In genomic region chr10:13553498-13553985, GRCm38 (mm10) we compare ENCODE assay signal across 8 mouse cellular contexts. TPM values are rescaled to one million over a fixed set of nuclear protein-coding genes. Genes with fewer than 3 reads are reported as not detected.
A peak's percentile ranks its signal among the peaks of the same experiment; 100 is the strongest.
DNase-seq lines count a peak whose midpoint lies in the region; ATAC-seq lines count a peak whose summit lies in the region.

No protein-coding gene starts in this region.

- no peak for ATAC-seq in heart, embryonic 16.5 days (replicated peaks; ENCODE audit: extremely low read depth, insufficient read depth, low FRiP score)
- peak; percentile 36; the same call in 1 of the 2 replicates for ATAC-seq in hindbrain, embryonic 13.5 days (ENCODE audit: low FRiP score)
- peak; percentile 34 for ATAC-seq in midbrain, embryonic 11.5 days (ENCODE audit: low FRiP score)

- no peaks in the 10 kb centered on the region for H3K9me3 ChIP-seq in heart, embryonic 16.5 days (replicated peaks; ENCODE audit: control insufficient read depth, low read length)
- H3K9me3 ChIP-seq in hindbrain, embryonic 13.5 days = no peaks in the 10 kb centered on the region
- H3K9me3 ChIP-seq in midbrain, embryonic 11.5 days (ENCODE audit: control insufficient read depth, low read length) = no peaks in the 10 kb centered on the region

- DNase-seq in heart, postnatal 25 days (ENCODE audit: low spot score) = no peak
- peak; percentile 27 for DNase-seq in NIH3T3 (ENCODE audit: low read depth)
- DNase-seq in midbrain, embryonic 11.5 days (ENCODE audit: low spot score, missing footprints) = peak; percentile 90
- DNase-seq in cerebellum, adult 18-20 months = no peak
- DNase-seq in right cerebral cortex, postnatal 4 days = no peak
- no peak for DNase-seq in testis, postnatal 10 days (ENCODE audit: low spot score)

- H3K9ac ChIP-seq in heart, embryonic 16.5 days (ENCODE audit: low read length) = peak overlapping the region; percentile 92
- H3K9ac ChIP-seq in hindbrain, embryonic 13.5 days = peak overlapping the region; percentile 85
- H3K9ac ChIP-seq in midbrain, embryonic 11.5 days (ENCODE audit: low read length) = peak overlapping the region; percentile 90

- 19% methylated on average over 10 of the region's 10 CpGs for WGBS in heart, embryonic 16.5 days
- 33% methylated on average over 10 of the region's 10 CpGs for WGBS in hindbrain, embryonic 13.5 days
- WGBS in midbrain, embryonic 11.5 days = 33% methylated on average over 10 of the region's 10 CpGs

- peak overlapping the region; percentile 86; the same call in 1 of the 2 replicates for H3K27ac ChIP-seq in heart, embryonic 16.5 days (ENCODE audit: low read length)
- 0 out of 2 replicates have a peak overlapping the region, but pooled peaks have one; percentile 83 for H3K27ac ChIP-seq in hindbrain, embryonic 13.5 days
- H3K27ac ChIP-seq in midbrain, embryonic 11.5 days (ENCODE audit: low read depth, low read length) = no peak overlapping the region

- peaks cover 11% of the 10 kb centered on the region for H3K4me1 ChIP-seq in heart, embryonic 16.5 days (ENCODE audit: control insufficient read depth, insufficient read depth, low read length)
- H3K4me1 ChIP-seq in hindbrain, embryonic 13.5 days (replicated peaks) = peaks cover 12% of the 10 kb centered on the region
- H3K4me1 ChIP-seq in midbrain, embryonic 11.5 days (ENCODE audit: control insufficient read depth, insufficient read depth, low read length) = peaks cover 3% of the 10 kb centered on the region; the same call in 1 of the 2 replicates

- intact Hi-C loops in heart, postnatal 25 days (cut with DNase I) = no loop called here

- peaks cover 6% of the 10 kb centered on the region; the same call in 1 of the 2 replicates for H3K36me3 ChIP-seq in heart, embryonic 16.5 days (ENCODE audit: control insufficient read depth, insufficient read depth)
- no peaks in the 10 kb centered on the region for H3K36me3 ChIP-seq in hindbrain, embryonic 13.5 days
- no peaks in the 10 kb centered on the region for H3K36me3 ChIP-seq in midbrain, embryonic 11.5 days (ENCODE audit: control insufficient read depth, insufficient read depth, low read length)

- peak overlapping the region; percentile 85 for H3K4me2 ChIP-seq in heart, embryonic 16.5 days (ENCODE audit: low read depth, low read length)
- peak overlapping the region; percentile 70 for H3K4me2 ChIP-seq in hindbrain, embryonic 13.5 days
- H3K4me2 ChIP-seq in midbrain, embryonic 11.5 days = peak overlapping the region; percentile 74

- peak overlapping the region; percentile 94 for H3K4me3 ChIP-seq in heart, embryonic 16.5 days (ENCODE audit: low read length)
- peak overlapping the region; percentile 65 for H3K4me3 ChIP-seq in hindbrain, embryonic 13.5 days
- peak overlapping the region; percentile 69 for H3K4me3 ChIP-seq in midbrain, embryonic 11.5 days (ENCODE audit: low read depth, low read length)

- no peaks in the 10 kb centered on the region for H3K27me3 ChIP-seq in heart, embryonic 16.5 days (ENCODE audit: control insufficient read depth, insufficient read depth, low read length)
- H3K27me3 ChIP-seq in hindbrain, embryonic 13.5 days = no peaks in the 10 kb centered on the region
- no peaks in the 10 kb centered on the region for H3K27me3 ChIP-seq in midbrain, embryonic 11.5 days (ENCODE audit: control insufficient read depth, insufficient read depth, low read length)

RNA-seq across cellular contexts. Expression of gene Pex3, which starts 0.6 kb away (rescaled TPM):
- polyA plus RNA-seq in heart, embryonic 16.5 days (2015; fragmentation: Nextera tagmentation; extraction: Ambion mirVana) = 19.3 and 23.2 TPM in 2 replicates
- total RNA-seq in heart, postnatal 25 days (2021) = 10 to 100 TPM; 15.5 to 16.9 TPM
- polyA plus RNA-seq in hindbrain, embryonic 13.5 days (2015; fragmentation: Nextera tagmentation; extraction: Ambion mirVana) = 24.7 and 25.9 TPM in 2 replicates
- polyA plus RNA-seq in midbrain, embryonic 11.5 days (2014; fragmentation: Nextera tagmentation; extraction: Ambion mirVana) = 27.0 and 28.2 TPM in 2 replicates

RNA-seq across cellular contexts. Expression of gene Adat2, which starts 0.8 kb away (rescaled TPM):
- polyA plus RNA-seq in heart, embryonic 16.5 days (2015; fragmentation: Nextera tagmentation; extraction: Ambion mirVana) = 2.4 TPM in 2 replicates
- 1 to 10 TPM; 2.8 to 2.9 TPM for total RNA-seq in heart, postnatal 25 days (2021)
- polyA plus RNA-seq in hindbrain, embryonic 13.5 days (2015; fragmentation: Nextera tagmentation; extraction: Ambion mirVana) = 2.0 and 2.1 TPM in 2 replicates
- polyA plus RNA-seq in midbrain, embryonic 11.5 days (2014; fragmentation: Nextera tagmentation; extraction: Ambion mirVana) = 3.1 and 4.9 TPM in 2 replicates

RNA-seq across cellular contexts. Expression of gene Fuca2, which starts 54.2 kb away (rescaled TPM):
- 91.7 and 94.5 TPM in 2 replicates for polyA plus RNA-seq in heart, embryonic 16.5 days (2015; fragmentation: Nextera tagmentation; extraction: Ambion mirVana)
- 100 to 1,000 TPM; 296 to 317 TPM for total RNA-seq in heart, postnatal 25 days (2021)
- polyA plus RNA-seq in hindbrain, embryonic 13.5 days (2015; fragmentation: Nextera tagmentation; extraction: Ambion mirVana) = 33.3 and 35.5 TPM in 2 replicates
- polyA plus RNA-seq in midbrain, embryonic 11.5 days (2014; fragmentation: Nextera tagmentation; extraction: Ambion mirVana) = 21.9 and 26.0 TPM in 2 replicates

Comparison
In these comparisons a context has a peak if more than half of its experiments do, and no peak if none do; other contexts are left out.
1. DNase-seq: peak in NIH3T3 (single experiment) and midbrain, embryonic 11.5 days (single experiment); none in heart, postnatal 25 days (single experiment), cerebellum, adult 18-20 months (0 of 2), right cerebral cortex, postnatal 4 days (single experiment) and testis, postnatal 10 days (single experiment).
2. Peak in every context shown above with its lines, with median percentiles within 50 percentile points of each other: H3K4me2 ChIP-seq, H3K4me3 ChIP-seq and H3K9ac ChIP-seq.